Mouse (Mus musculus): Measurements from ENCODE around the gene Dnaaf2. TPM values are rescaled to one million over a fixed set of nuclear protein-coding genes. Genes with fewer than 3 reads are reported as not detected.

The Dnaaf2 gene
- total RNA-seq, 2 experiments from 2014 or later: 0.38 to 0.64 TPM

DNA sequence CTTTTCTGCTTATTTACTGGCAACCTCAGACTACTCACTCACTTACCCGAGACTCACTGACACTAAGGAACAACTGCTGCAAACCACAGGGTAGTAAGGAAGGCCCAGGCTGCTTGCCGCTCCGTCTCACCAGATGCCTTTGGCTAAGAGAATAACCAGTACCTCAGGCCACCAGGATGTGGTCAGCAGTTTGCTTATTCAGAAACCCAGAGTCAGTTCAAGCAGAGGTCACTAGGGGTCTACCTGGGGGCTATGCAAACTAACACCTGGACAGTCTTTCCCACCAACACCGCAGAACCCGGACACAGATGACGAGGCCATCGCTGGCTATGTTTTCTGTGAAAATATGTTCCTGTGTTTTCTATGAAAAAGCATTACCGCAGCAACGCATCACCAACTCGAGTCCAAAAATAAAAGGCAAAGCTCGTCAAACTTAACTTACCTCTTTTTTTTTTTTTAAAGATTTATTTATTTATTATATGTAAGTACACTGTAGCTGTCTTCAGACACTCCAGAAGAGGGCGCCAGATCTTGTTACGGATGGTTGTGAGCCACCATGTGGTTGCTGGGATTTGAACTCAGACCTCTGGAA is 15.1 kb upstream of the Dnaaf2 start:
- intact Hi-C loops (cut with DNase I): no loop called here
- TF ChIP-seq CTCF (IDR thresholded peaks at IDR 0.05): peak; percentile 19; the same call in 1 of the 2 replicates

DNA sequence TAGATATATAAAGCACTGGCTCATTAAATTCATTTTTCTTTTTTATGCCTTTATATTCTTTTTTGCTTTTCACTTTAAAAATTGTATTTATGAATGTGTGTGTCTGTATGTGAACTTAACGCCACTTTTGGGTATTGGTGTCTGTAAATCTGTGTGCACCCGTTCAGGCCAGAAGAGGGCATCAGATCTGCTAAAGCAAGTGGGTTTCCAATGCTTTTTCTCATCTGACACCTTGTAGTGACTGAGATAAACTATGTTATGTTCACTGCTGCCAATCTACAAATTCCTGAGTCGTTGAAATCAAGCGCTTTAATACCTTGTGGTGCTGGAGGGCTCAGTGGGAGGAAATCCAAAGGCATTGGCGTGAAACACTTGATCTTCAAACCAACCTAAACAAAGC is 12.8 kb upstream of the Dnaaf2 start:
- intact Hi-C loops (cut with DNase I): no loop called here
- no peak overlapping the region for H3K27ac ChIP-seq
- peak; percentile 52 for TF ChIP-seq CTCF (IDR thresholded peaks at IDR 0.05)
- DNase-seq: no peak
- no peak overlapping the region for H3K4me3 ChIP-seq

More for the DNA sequence above, 15.1 kb upstream of the Dnaaf2 start:
- Histone ChIP-seq H3K27ac (no peak overlapping the region), H3K4me3 (no peak overlapping the region)
- no peak for DNase-seq

DNA sequence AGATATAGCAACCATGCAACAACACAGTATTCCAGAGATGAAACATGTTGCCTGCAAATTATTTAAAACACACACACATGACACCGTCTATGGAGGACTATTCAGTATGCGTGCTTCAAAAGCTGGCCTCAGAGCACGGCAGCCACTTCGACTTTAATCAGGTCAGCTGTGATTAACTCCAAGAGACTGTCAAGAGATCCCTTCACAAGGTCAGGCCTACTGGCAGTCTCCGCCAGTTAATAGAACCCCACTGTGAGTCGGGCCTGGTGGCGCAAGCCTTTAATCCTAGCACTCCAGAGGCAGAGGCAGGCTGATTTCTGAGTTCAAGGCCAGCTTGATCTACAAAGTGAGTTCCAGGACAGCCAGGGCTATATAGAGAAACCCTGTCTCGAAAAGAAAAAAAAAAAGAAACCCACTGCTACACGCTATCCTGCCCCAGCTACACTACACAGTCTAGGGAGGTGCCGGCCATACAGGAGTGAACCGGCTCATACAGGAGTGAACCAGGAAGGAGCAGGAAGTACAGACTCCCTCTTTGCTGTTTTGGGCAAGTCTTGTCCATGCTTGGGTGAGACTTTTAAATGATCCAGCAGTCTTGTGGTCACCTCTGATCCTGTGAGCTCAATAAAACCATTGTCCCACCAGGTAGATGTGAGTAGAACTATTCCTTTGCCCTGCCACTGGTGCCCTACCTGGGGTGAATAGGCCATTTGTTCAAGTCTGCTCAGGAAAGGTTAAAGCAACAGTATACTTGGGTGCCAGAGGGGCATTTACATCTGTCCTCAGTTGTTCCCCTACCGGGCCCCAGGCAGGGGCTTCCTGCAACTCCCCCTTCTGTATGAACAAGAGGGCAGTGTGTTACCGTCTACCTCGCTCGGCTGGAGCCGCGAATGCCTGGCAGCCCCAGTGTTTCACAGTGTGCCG is 12.1 kb upstream of the Dnaaf2 start:
- no peak overlapping the region for H3K4me3 ChIP-seq
- intact Hi-C loops (cut with DNase I): no loop called here
- TF ChIP-seq CTCF (IDR thresholded peaks at IDR 0.05): no peak
- no peak overlapping the region for H3K27ac ChIP-seq
- DNase-seq: no peak

DNA sequence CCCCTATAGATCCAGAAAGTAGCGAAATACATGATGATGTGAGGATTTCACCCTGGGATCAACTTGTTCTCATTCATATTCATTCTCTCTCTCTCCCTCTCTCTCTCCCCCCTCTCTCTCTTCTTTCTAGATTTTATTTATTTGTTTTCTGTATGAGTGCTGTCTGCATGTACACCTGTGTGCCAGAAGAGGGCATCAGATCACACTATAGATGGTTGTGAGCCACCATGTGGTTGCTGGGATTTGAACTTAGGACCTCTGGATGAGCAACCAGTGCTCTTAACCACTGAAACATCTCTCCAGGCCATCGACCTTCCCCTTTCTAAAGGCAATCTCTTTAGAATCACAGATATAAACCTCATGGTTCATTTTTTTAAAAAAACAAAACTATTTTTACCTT is 10.3 kb upstream of the Dnaaf2 start:
- Histone ChIP-seq H3K27ac (no peak overlapping the region), H3K4me3 (no peak overlapping the region)
- intact Hi-C loops (cut with DNase I): no loop called here
- no peak for DNase-seq
- TF ChIP-seq CTCF (IDR thresholded peaks at IDR 0.05): peak; percentile 38

DNA sequence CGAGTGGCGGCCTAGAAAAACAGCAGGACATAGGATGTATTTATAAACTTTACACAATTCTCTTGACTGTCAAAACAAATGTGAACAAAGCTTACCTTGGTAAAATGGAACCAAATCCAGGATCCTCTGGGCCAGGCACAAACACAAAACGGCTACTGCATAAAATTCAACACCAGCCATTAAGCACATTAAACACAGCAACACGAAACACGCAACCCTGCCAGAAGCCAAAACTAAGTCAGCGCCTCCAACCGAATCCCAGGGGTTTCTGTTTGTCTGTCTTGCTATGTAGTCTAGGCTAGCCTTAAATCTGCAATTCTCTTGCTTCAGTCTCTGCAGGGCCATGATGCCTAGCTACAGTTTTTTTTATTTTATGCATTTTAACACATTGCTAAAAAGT is 9.7 kb upstream of the Dnaaf2 start:
- intact Hi-C loops (cut with DNase I): no loop called here
- no peak for TF ChIP-seq CTCF (IDR thresholded peaks at IDR 0.05)
- H3K4me3 ChIP-seq: no peak overlapping the region
- H3K27ac ChIP-seq: no peak overlapping the region
- DNase-seq: no peak

DNA sequence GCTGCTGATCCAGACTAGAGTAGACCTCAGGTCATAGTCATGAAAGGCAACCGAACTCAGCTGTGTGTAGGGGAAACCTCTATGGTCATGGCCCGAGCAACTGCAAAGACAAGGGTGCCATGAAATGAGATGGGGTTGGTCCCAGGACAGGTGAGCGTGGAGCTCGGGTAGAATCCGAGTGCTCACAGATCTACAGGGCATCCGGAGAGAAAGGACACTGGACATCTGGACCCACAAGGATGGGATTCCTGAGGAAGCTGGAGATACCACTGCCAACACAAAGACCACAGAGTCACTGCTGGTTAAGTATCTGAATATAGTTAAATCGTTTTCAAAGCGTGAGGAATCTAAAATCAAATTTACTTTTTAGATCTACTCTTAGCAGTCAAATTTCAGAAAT is 9.2 kb upstream of the Dnaaf2 start:
- no peak for TF ChIP-seq CTCF (IDR thresholded peaks at IDR 0.05)
- no peak for DNase-seq
- intact Hi-C loops (cut with DNase I): no loop called here
- Histone ChIP-seq H3K4me3 (no peak overlapping the region), H3K27ac (no peak overlapping the region)

DNA sequence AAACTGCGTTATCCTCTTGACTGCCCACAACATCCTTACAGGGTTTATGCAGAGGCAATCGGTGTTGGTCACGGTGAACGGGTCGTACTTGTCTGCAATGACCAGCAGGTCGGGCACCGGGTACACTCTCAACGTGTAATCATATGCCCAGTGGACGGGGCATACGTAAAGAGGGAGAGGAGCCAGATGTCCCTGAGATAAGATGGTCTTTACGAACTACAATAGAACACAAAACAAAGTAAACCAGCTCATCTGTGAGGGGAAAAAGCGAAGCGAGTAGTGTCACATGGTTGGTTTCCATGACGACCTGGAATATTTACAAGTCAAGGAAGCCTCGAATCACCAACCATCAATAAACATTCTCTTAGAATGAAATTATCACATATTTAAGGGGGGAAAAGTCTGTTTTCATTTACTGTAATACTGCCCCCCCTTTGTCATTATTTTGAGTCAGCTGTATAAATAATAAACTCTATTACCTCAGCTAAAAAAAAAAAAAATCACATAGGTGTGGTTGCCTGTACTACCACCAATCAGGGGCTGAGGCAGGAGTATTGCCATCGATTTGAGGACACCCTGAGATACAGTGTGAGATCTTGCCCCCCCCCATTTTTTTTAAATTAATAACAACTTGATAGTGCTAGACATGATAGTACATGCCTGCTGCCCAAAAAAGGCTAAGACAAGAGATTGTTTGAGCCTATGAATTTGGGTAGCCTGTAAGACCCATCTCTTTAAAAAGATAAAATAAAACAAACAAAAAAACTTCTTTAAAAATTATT is 6.0 kb upstream of the Dnaaf2 start, which contains the start of gene Gm49384:
Gene Gm49384 (minus strand): TSS at position 216 of the 782 bp plus-strand sequence.
- Histone ChIP-seq H3K27ac (no peak within 1 kb of the TSS), H3K4me3 (no peak within 1 kb of the TSS)
- TF ChIP-seq CTCF (IDR thresholded peaks at IDR 0.05): no peak
- intact Hi-C loops (cut with DNase I): no loop called here
- DNase-seq: no peak

DNA sequence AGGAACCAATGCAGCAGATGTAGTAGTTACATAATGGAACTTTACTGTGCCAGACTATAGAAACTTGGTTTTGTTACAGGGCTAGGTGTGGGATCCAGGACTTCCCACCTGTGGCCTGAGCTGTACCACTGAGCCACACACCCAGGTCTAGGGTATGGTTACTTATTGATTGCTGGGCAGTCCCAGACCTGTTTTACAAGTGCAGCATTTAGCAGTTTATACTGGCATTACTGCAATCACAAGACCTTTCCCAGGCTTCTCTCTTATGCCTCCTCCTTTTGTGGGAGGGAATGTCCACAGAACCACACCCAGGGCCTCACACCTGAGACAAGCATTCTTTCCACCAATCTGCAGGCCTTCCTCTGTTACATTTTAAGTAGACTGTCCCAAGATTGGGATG is 756 bp upstream of the Dnaaf2 start:
- H3K27ac ChIP-seq: no peak overlapping the region

DNA sequence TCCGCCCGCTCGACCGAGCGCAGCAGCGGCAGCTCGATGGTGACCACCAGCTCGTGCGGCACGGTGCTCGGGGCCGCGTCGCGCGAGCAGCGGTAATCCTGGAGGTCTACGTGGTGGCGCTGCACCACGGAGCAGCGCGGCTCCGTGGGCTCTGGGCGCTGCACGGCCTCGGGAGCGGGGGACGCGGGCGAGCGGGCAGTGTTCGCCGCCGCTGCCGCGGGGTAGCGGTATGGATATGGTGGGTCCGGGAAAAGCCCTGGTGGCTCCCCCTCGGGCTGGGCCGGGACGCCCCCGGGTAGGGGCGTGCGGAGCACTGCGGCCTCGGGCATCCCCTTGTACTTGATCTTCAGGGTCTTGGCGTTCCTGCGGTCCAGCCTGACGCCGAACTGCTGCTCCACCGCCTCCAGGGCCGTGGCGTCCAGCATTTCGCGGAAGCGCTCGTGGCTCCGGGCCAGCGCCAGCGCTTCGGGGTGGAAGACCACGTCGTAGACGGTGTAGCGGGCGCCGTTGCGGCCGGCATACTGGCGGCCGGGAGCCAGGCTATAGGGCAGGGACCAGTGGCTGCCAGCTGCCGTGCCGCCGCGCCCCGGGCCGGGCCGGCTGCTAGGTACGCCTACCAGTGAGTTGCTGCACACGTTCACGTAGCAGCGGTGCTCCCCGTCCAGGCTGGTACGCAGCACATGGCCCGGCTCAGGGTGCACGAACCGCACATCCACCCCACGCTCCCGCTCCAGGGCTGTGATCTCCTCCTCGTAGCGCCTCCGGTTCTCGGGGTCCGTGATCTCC is 658 bp downstream of the Dnaaf2 start:
- Histone ChIP-seq H3K4me3 (peak overlapping the region; percentile 99), H3K27ac (peak overlapping the region; percentile 98)
- DNase-seq: peak; percentile 76
- intact Hi-C loops (cut with DNase I): loop anchor here (5.0 to 10.0 kb wide), 2 partner anchors 100 to 377 kb away; partner anchors contain the start of gene Klhdc2
- TF ChIP-seq CTCF (IDR thresholded peaks at IDR 0.05): no peak; the same call in 1 of the 2 replicates

More for the DNA sequence above, 756 bp upstream of the Dnaaf2 start:
- TF ChIP-seq CTCF (IDR thresholded peaks at IDR 0.05): no peak
- H3K4me3 ChIP-seq: no peak overlapping the region; the same call in 1 of the 2 replicates
- DNase-seq: no peak
- intact Hi-C loops (cut with DNase I): loop anchor here (5.0 to 10.0 kb wide), 2 partner anchors 98 to 376 kb away; partner anchors contain the start of gene Klhdc2

DNA sequence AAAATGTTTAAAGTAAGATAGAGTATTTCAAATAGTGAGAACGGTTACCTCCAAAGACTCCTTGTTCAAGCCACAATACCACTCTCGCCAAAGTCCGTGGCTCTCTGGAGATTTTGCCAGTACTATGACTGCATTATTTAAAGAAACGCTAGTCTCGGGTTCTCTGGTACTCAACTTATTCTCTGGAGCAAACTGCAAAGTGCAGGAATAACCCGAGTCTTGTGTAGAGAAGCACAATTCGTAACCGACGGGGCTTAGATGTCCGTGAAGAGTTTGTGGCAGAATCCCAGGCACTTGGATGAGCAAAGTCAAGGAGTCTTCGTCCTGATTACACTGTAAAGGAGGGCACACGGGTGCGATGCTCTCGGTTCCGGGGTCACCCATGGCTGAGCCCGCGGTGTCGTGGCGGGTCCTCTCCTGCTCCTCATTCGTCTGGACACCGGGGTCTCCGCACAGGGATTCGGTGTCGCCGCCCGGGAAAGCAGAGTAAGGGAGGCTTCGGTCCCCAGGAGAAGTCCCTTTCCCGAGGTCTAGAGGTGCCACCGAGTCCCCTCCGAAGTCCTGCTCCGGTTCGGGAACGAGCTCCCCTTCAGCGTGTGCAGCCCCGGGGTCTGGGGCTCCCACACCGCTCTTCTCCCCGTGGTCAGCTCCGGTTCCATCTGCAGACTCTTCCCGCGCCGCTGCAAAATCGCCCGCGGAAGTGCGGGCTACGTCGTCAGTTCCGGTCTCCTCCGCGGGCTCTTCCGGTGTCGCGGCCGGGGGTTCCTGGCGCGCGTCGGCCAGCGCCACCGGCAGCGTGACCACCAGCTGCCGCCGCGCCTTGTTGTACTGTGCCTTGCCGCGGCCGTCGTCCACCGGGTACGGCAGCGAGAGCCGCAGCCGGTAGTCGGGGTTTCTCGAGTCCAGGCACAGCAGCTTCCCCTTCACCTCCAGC is 1.5 kb downstream of the Dnaaf2 start, which contains the start of gene Gm49383:
Gene Gm49383 (minus strand): TSS at position 661 of the 934 bp plus-strand sequence.
- H3K27ac ChIP-seq: peak within 1 kb of the TSS; percentile 98
- TF ChIP-seq CTCF (IDR thresholded peaks at IDR 0.05): no peak
- intact Hi-C loops (cut with DNase I): loop anchor here (5.0 to 10.0 kb wide), 2 partner anchors 101 to 378 kb away; partner anchors contain the start of gene Klhdc2
- peak within 1 kb of the TSS; percentile 99 for H3K4me3 ChIP-seq
- peak; percentile 80 for DNase-seq
